Mouse (Mus musculus): ENCODE data around the gene Bahd1. TPM values are rescaled to one million over a fixed set of nuclear protein-coding genes. Genes with fewer than 3 reads are reported as not detected.

Gene Bahd1
- polyA plus RNA-seq, 1 experiment from 2014 or later = 3.8 TPM

GRCm38 (mm10) chr2:118914685-118915084 is 14.5 kb downstream of the Bahd1 start:
- Histone ChIP-seq H3K4me1 (peaks cover 24% of the 10 kb centered on the region), H3K4me2 (no peak overlapping the region), H3K9me3 (replicated peaks) (no peaks in the 10 kb centered on the region), H3K9ac (no peak overlapping the region), H3K27me3 (no peaks in the 10 kb centered on the region), H3K27ac (no peak overlapping the region), H3K36me3 (peaks cover 21% of the 10 kb centered on the region), H3K4me3 (replicated peaks) (no peak overlapping the region)
- ATAC-seq (replicated peaks; ENCODE audit: low FRiP score) = no peak
- 63% methylated on average over 8 of the region's 8 CpGs for WGBS

DNA sequence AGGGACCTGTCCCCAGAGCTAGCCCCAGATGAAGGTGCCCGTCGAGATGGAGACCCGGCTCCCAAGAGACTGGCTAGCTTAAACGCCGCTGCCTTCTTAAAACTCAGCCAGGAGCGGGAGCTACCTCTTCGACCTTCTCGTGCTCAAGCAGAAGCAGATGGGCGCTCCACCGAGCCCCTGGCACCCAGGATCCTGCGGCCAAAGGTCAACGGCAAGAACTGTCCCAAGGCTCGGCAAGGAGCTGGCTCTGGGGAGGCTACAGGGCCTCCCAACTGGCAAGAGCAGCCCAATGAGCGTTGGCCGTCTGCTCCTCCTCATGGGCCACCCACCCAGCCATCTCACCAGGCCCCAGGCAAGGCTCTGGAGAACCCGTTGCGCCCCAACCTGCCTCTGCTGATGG is 16.3 kb downstream of the Bahd1 start:
- Histone ChIP-seq H3K9me3 (replicated peaks) (no peaks in the 10 kb centered on the region), H3K4me3 (replicated peaks) (no peak overlapping the region), H3K4me1 (peaks cover 15% of the 10 kb centered on the region), H3K27ac (no peak overlapping the region), H3K9ac (no peak overlapping the region), H3K27me3 (no peaks in the 10 kb centered on the region), H3K4me2 (no peak overlapping the region), H3K36me3 (peaks cover 38% of the 10 kb centered on the region)
- 89% methylated on average over 17 of the region's 17 CpGs for WGBS
- no peak for ATAC-seq (replicated peaks; ENCODE audit: low FRiP score)

- no peak overlapping the region for H3K9ac ChIP-seq
- H3K4me2 ChIP-seq = no peak overlapping the region
- no peak overlapping the region for H3K27ac ChIP-seq
- 47% methylated on average over 1 of the region's 1 CpGs for WGBS
- peaks cover 7% of the 10 kb centered on the region for H3K4me1 ChIP-seq
- no peak overlapping the region for H3K4me3 ChIP-seq (replicated peaks)
- H3K36me3 ChIP-seq = peaks cover 58% of the 10 kb centered on the region
- ATAC-seq (replicated peaks; ENCODE audit: low FRiP score) = no peak
- H3K9me3 ChIP-seq (replicated peaks) = no peaks in the 10 kb centered on the region
- no peaks in the 10 kb centered on the region for H3K27me3 ChIP-seq
These were observed 18.4 kb downstream of the Bahd1 start for GRCm38 (mm10) chr2:118918543-118918942.

- Histone ChIP-seq H3K4me3 (replicated peaks) (no peak overlapping the region), H3K4me2 (no peak overlapping the region), H3K27me3 (no peaks in the 10 kb centered on the region), H3K9me3 (replicated peaks) (no peaks in the 10 kb centered on the region), H3K9ac (no peak overlapping the region), H3K27ac (no peak overlapping the region), H3K36me3 (peaks cover 60% of the 10 kb centered on the region), H3K4me1 (peaks cover under 1% of the 10 kb centered on the region)
- 60% methylated on average over 3 of the region's 3 CpGs for WGBS
- ATAC-seq (replicated peaks; ENCODE audit: low FRiP score) = no peak
These were observed 20.3 kb downstream of the Bahd1 start for GRCm38 (mm10) chr2:118920428-118920827.

GRCm38 (mm10) chr2:118925952-118926351 is 25.8 kb downstream of the Bahd1 start:
- H3K27ac ChIP-seq = peak overlapping the region; percentile 66; the same call in 1 of the 2 replicates
- peaks cover 28% of the 10 kb centered on the region for H3K36me3 ChIP-seq
- 0% methylated on average over 6 of the region's 6 CpGs for WGBS

GRCm38 (mm10) chr2:118926361-118926997 is 26.3 kb downstream of the Bahd1 start, which contains the start of gene Chst14:
TSS of gene Chst14 (plus strand) at chr2:118926496.
- Histone ChIP-seq H3K4me1 (peaks cover 33% of the 10 kb centered on the region), H3K27me3 (no peaks in the 10 kb centered on the region)
- under 1% methylated on average over 39 of the region's 47 CpGs for WGBS

More at GRCm38 (mm10) chr2:118925952-118926351, 25.8 kb downstream of the Bahd1 start:
- no peaks in the 10 kb centered on the region for H3K27me3 ChIP-seq
- peak overlapping the region; percentile 96 for H3K4me2 ChIP-seq
- ATAC-seq (replicated peaks; ENCODE audit: low FRiP score) = peak; percentile 70
- H3K4me1 ChIP-seq = peaks cover 33% of the 10 kb centered on the region
- H3K9me3 ChIP-seq (replicated peaks) = no peaks in the 10 kb centered on the region
- H3K4me3 ChIP-seq (replicated peaks) = peak overlapping the region; percentile 75
- peak overlapping the region; percentile 78 for H3K9ac ChIP-seq

DNA sequence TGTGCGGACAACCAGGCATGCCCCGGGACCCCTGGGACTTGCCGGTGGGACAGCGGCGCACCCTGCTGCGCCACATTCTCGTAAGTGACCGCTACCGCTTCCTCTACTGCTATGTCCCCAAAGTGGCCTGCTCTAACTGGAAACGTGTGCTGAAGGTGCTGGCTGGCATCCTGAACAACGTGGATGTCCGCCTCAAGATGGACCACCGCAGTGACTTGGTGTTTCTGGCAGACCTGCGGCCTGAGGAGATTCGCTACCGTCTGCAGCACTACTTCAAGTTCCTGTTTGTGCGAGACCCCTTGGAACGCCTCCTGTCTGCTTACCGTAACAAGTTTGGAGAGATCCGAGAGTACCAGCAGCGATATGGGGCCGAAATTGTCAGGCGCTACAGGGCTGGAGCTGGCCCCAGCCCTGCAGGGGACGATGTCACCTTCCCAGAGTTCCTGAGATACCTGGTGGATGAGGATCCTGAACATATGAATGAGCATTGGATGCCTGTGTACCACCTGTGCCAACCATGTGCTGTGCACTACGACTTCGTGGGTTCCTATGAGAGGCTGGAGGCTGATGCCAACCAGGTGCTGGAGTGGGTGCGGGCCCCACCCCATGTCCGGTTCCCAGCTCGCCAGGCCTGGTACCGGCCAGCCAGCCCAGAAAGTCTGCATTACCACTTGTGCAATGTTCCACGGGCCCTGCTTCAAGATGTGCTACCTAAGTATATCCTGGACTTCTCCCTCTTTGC is 27.0 kb downstream of the Bahd1 start:
- Histone ChIP-seq H3K4me2 (peak overlapping the region; percentile 96), H3K9ac (peak overlapping the region; percentile 78), H3K36me3 (peaks cover 16% of the 10 kb centered on the region), H3K27ac (peak overlapping the region; percentile 66), H3K4me3 (replicated peaks) (peak overlapping the region; percentile 75), H3K27me3 (no peaks in the 10 kb centered on the region), H3K9me3 (replicated peaks) (no peaks in the 10 kb centered on the region), H3K4me1 (peaks cover 33% of the 10 kb centered on the region)
- ATAC-seq (replicated peaks; ENCODE audit: low FRiP score) = no peak
- WGBS = 33% methylated on average over 31 of the region's 31 CpGs

More at GRCm38 (mm10) chr2:118926361-118926997, 26.3 kb downstream of the Bahd1 start, which contains the start of gene Chst14:
- Histone ChIP-seq H3K4me2 (peak within 1 kb of the TSS; percentile 96), H3K27ac (peak within 1 kb of the TSS; percentile 66), H3K9me3 (replicated peaks) (no peaks in the 10 kb centered on the region), H3K4me3 (replicated peaks) (peak within 1 kb of the TSS; percentile 75), H3K9ac (peak within 1 kb of the TSS; percentile 78), H3K36me3 (peaks cover 22% of the 10 kb centered on the region)
- ATAC-seq (replicated peaks; ENCODE audit: low FRiP score) = peak; percentile 96

GRCm38 (mm10) chr2:118941341-118941740 is 41.2 kb downstream of the Bahd1 start:
- Histone ChIP-seq H3K9ac (no peak overlapping the region), H3K27ac (no peak overlapping the region), H3K4me2 (no peak overlapping the region), H3K4me3 (replicated peaks) (no peak overlapping the region), H3K27me3 (peaks cover 6% of the 10 kb centered on the region), H3K9me3 (replicated peaks) (no peaks in the 10 kb centered on the region), H3K4me1 (no peaks in the 10 kb centered on the region), H3K36me3 (no peaks in the 10 kb centered on the region)
- ATAC-seq (replicated peaks; ENCODE audit: low FRiP score) = no peak
- WGBS = 63% methylated on average over 7 of the region's 7 CpGs

- H3K27me3 ChIP-seq = 0 out of 2 replicates have a peak, but pooled peaks cover 3% of the 10 kb centered on the region
- H3K4me2 ChIP-seq = no peak overlapping the region
- no peaks in the 10 kb centered on the region for H3K36me3 ChIP-seq
- no peaks in the 10 kb centered on the region for H3K4me1 ChIP-seq
- WGBS = 93% methylated on average over 6 of the region's 6 CpGs
- no peak for ATAC-seq (replicated peaks; ENCODE audit: low FRiP score)
- no peak overlapping the region for H3K4me3 ChIP-seq (replicated peaks)
- no peak overlapping the region for H3K9ac ChIP-seq
- H3K27ac ChIP-seq = no peak overlapping the region
- H3K9me3 ChIP-seq (replicated peaks) = no peaks in the 10 kb centered on the region
These were observed 43.1 kb downstream of the Bahd1 start for GRCm38 (mm10) chr2:118943232-118943631.

- no peaks in the 10 kb centered on the region for H3K27me3 ChIP-seq
- ATAC-seq (replicated peaks; ENCODE audit: low FRiP score) = no peak
- H3K4me1 ChIP-seq = no peaks in the 10 kb centered on the region
- no peak overlapping the region for H3K4me2 ChIP-seq
- H3K9me3 ChIP-seq (replicated peaks) = no peaks in the 10 kb centered on the region
- 82% methylated on average over 4 of the region's 4 CpGs for WGBS
- no peak overlapping the region for H3K9ac ChIP-seq
- no peaks in the 10 kb centered on the region for H3K36me3 ChIP-seq
- no peak overlapping the region for H3K27ac ChIP-seq
- no peak overlapping the region for H3K4me3 ChIP-seq (replicated peaks)
These were observed 48.6 kb downstream of the Bahd1 start for GRCm38 (mm10) chr2:118948818-118949217.

- Histone ChIP-seq H3K4me3 (replicated peaks) (no peak overlapping the region), H3K4me1 (no peaks in the 10 kb centered on the region), H3K9me3 (replicated peaks) (no peaks in the 10 kb centered on the region), H3K4me2 (no peak overlapping the region), H3K27me3 (no peaks in the 10 kb centered on the region), H3K36me3 (no peaks in the 10 kb centered on the region), H3K9ac (no peak overlapping the region), H3K27ac (no peak overlapping the region)
- ATAC-seq (replicated peaks; ENCODE audit: low FRiP score) = no peak
- WGBS = 68% methylated on average over 3 of the region's 3 CpGs
These were observed 49.5 kb downstream of the Bahd1 start for GRCm38 (mm10) chr2:118949699-118950098.

GRCm38 (mm10) chr2:118956497-118956896 is 56.3 kb downstream of the Bahd1 start:
- no peaks in the 10 kb centered on the region for H3K4me1 ChIP-seq
- H3K36me3 ChIP-seq = no peaks in the 10 kb centered on the region
- WGBS = 68% methylated on average over 5 of the region's 5 CpGs

More at GRCm38 (mm10) chr2:118956497-118956896, 56.3 kb downstream of the Bahd1 start:
- no peak overlapping the region for H3K4me2 ChIP-seq
- H3K4me3 ChIP-seq (replicated peaks) = no peak overlapping the region
- ATAC-seq (replicated peaks; ENCODE audit: low FRiP score) = no peak
- no peaks in the 10 kb centered on the region for H3K27me3 ChIP-seq
- no peak overlapping the region for H3K9ac ChIP-seq
- H3K9me3 ChIP-seq (replicated peaks) = no peaks in the 10 kb centered on the region
- H3K27ac ChIP-seq = no peak overlapping the region
